Mouse (Mus musculus): ENCODE data around the gene Ifih1. TPM values are rescaled to one million over a fixed set of nuclear protein-coding genes. Genes with fewer than 3 reads are reported as not detected.

The Ifih1 gene
- polyA plus RNA-seq (2012; rRNA removed), result 1.3 and 1.4 TPM in 2 replicates

GRCm38 (mm10) chr2:62646014-62646645, at the start of gene Ifih1:
Gene Ifih1, minus strand, starts transcription at chr2:62646255.
- Histone ChIP-seq H3K4me1 (ENCODE audit: control insufficient read depth, insufficient read depth, low read length) (no peaks in the 10 kb centered on the region), H3K27ac (ENCODE audit: insufficient read depth, low read length) (no peak within 1 kb of the TSS), H3K4me3 (replicated peaks; ENCODE audit: insufficient read depth, low read depth, low read length) (peak within 1 kb of the TSS; percentile 52), H3K27me3 (ENCODE audit: control insufficient read depth, insufficient read depth, low read length) (no peaks in the 10 kb centered on the region)
- TF ChIP-seq CTCF (IDR thresholded peaks at IDR 0.05; ENCODE audit: borderline replicate concordance, insufficient read depth, low read depth, low read length) (no peak), POLR2A (IDR thresholded peaks at IDR 0.05; ENCODE audit: borderline replicate concordance, insufficient read depth, low read length) (no peak)
- DNase-seq, result peak in 1 of 2 experiments; percentile 12
- WGBS, result 2% methylated on average over 30 of the region's 30 CpGs

- no peak overlapping the region for H3K27ac ChIP-seq (ENCODE audit: insufficient read depth, low read length)
- H3K27me3 ChIP-seq (ENCODE audit: control insufficient read depth, insufficient read depth, low read length), result no peaks in the 10 kb centered on the region
- no peak overlapping the region for H3K4me3 ChIP-seq (replicated peaks; ENCODE audit: insufficient read depth, low read depth, low read length)
- DNase-seq, result no peak
- 91% methylated on average over 6 of the region's 6 CpGs for WGBS
- H3K4me1 ChIP-seq (ENCODE audit: control insufficient read depth, insufficient read depth, low read length), result peaks cover 3% of the 10 kb centered on the region; the same call in 1 of the 2 replicates
- TF ChIP-seq POLR2A (IDR thresholded peaks at IDR 0.05; ENCODE audit: borderline replicate concordance, insufficient read depth, low read length) (no peak), CTCF (IDR thresholded peaks at IDR 0.05; ENCODE audit: borderline replicate concordance, insufficient read depth, low read depth, low read length) (no peak)
Measured at GRCm38 (mm10) chr2:62685934-62686333, 39.9 kb upstream of the Ifih1 start.

- TF ChIP-seq CTCF (IDR thresholded peaks at IDR 0.05; ENCODE audit: borderline replicate concordance, insufficient read depth, low read depth, low read length) (no peak), POLR2A (IDR thresholded peaks at IDR 0.05; ENCODE audit: borderline replicate concordance, insufficient read depth, low read length) (no peak)
- H3K4me1 ChIP-seq (ENCODE audit: control insufficient read depth, insufficient read depth, low read length), result peaks cover 3% of the 10 kb centered on the region; the same call in 1 of the 2 replicates
- no peak for DNase-seq
- H3K27me3 ChIP-seq (ENCODE audit: control insufficient read depth, insufficient read depth, low read length), result no peaks in the 10 kb centered on the region
- H3K27ac ChIP-seq (ENCODE audit: insufficient read depth, low read length), result no peak overlapping the region
- no peak overlapping the region for H3K4me3 ChIP-seq (replicated peaks; ENCODE audit: insufficient read depth, low read depth, low read length)
- whole genome bisulfite sequencing, result 73% methylated on average over 3 of the region's 3 CpGs
Measured at GRCm38 (mm10) chr2:62684989-62685595, 39.0 kb upstream of the Ifih1 start.

GRCm38 (mm10) chr2:62681667-62682066, 35.6 kb upstream of the Ifih1 start:
- Histone ChIP-seq H3K27me3 (ENCODE audit: control insufficient read depth, insufficient read depth, low read length) (no peaks in the 10 kb centered on the region), H3K4me1 (ENCODE audit: control insufficient read depth, insufficient read depth, low read length) (peaks cover 3% of the 10 kb centered on the region; the same call in 1 of the 2 replicates), H3K27ac (ENCODE audit: insufficient read depth, low read length) (no peak overlapping the region), H3K4me3 (replicated peaks; ENCODE audit: insufficient read depth, low read depth, low read length) (no peak overlapping the region)
- WGBS, result 20% methylated on average over 8 of the region's 8 CpGs
- no peak for TF ChIP-seq CTCF (IDR thresholded peaks at IDR 0.05; ENCODE audit: borderline replicate concordance, insufficient read depth, low read depth, low read length)
- no peak for TF ChIP-seq POLR2A (IDR thresholded peaks at IDR 0.05; ENCODE audit: borderline replicate concordance, insufficient read depth, low read length)
- peak; percentile 17 to 41 for DNase-seq

- Histone ChIP-seq H3K4me1 (ENCODE audit: control insufficient read depth, insufficient read depth, low read length) (no peaks in the 10 kb centered on the region), H3K4me3 (replicated peaks; ENCODE audit: insufficient read depth, low read depth, low read length) (no peak overlapping the region), H3K27ac (ENCODE audit: insufficient read depth, low read length) (no peak overlapping the region), H3K27me3 (ENCODE audit: control insufficient read depth, insufficient read depth, low read length) (no peaks in the 10 kb centered on the region)
- no peak for TF ChIP-seq POLR2A (IDR thresholded peaks at IDR 0.05; ENCODE audit: borderline replicate concordance, insufficient read depth, low read length)
- 88% methylated on average over 5 of the region's 5 CpGs for WGBS
- no peak for DNase-seq
Measured at GRCm38 (mm10) chr2:62672788-62673187, 26.7 kb upstream of the Ifih1 start.

- no peak for TF ChIP-seq POLR2A (IDR thresholded peaks at IDR 0.05; ENCODE audit: borderline replicate concordance, insufficient read depth, low read length)
- no peak for TF ChIP-seq CTCF (IDR thresholded peaks at IDR 0.05; ENCODE audit: borderline replicate concordance, insufficient read depth, low read depth, low read length)
- H3K27ac ChIP-seq (ENCODE audit: insufficient read depth, low read length), result no peak overlapping the region
- no peaks in the 10 kb centered on the region for H3K27me3 ChIP-seq (ENCODE audit: control insufficient read depth, insufficient read depth, low read length)
- DNase-seq, result no peak
- no peak overlapping the region for H3K4me3 ChIP-seq (replicated peaks; ENCODE audit: insufficient read depth, low read depth, low read length)
- WGBS, result 85% methylated on average over 4 of the region's 4 CpGs
- no peaks in the 10 kb centered on the region for H3K4me1 ChIP-seq (ENCODE audit: control insufficient read depth, insufficient read depth, low read length)
Measured at GRCm38 (mm10) chr2:62670767-62671166, 24.7 kb upstream of the Ifih1 start.

GRCm38 (mm10) chr2:62670301-62670700, 24.2 kb upstream of the Ifih1 start:
- 88% methylated on average over 5 of the region's 5 CpGs for WGBS
- Histone ChIP-seq H3K4me1 (ENCODE audit: control insufficient read depth, insufficient read depth, low read length) (no peaks in the 10 kb centered on the region), H3K4me3 (replicated peaks; ENCODE audit: insufficient read depth, low read depth, low read length) (no peak overlapping the region), H3K27ac (ENCODE audit: insufficient read depth, low read length) (no peak overlapping the region), H3K27me3 (ENCODE audit: control insufficient read depth, insufficient read depth, low read length) (no peaks in the 10 kb centered on the region)
- DNase-seq, result no peak
- no peak for TF ChIP-seq CTCF (IDR thresholded peaks at IDR 0.05; ENCODE audit: borderline replicate concordance, insufficient read depth, low read depth, low read length)
- no peak for TF ChIP-seq POLR2A (IDR thresholded peaks at IDR 0.05; ENCODE audit: borderline replicate concordance, insufficient read depth, low read length)

- no peak overlapping the region for H3K4me3 ChIP-seq (replicated peaks; ENCODE audit: insufficient read depth, low read depth, low read length)
- H3K27ac ChIP-seq (ENCODE audit: insufficient read depth, low read length), result no peak overlapping the region
- TF ChIP-seq POLR2A (IDR thresholded peaks at IDR 0.05; ENCODE audit: borderline replicate concordance, insufficient read depth, low read length) (no peak), CTCF (IDR thresholded peaks at IDR 0.05; ENCODE audit: borderline replicate concordance, insufficient read depth, low read depth, low read length) (no peak)
- DNase-seq, result no peak
- H3K4me1 ChIP-seq (ENCODE audit: control insufficient read depth, insufficient read depth, low read length), result no peaks in the 10 kb centered on the region
- 74% methylated on average over 3 of the region's 3 CpGs for WGBS
- no peaks in the 10 kb centered on the region for H3K27me3 ChIP-seq (ENCODE audit: control insufficient read depth, insufficient read depth, low read length)
Measured at GRCm38 (mm10) chr2:62669848-62670247, 23.8 kb upstream of the Ifih1 start.

Data from cerebellum, adult 2 months (tissue).